ENCODE assay signal across 9 mouse cellular contexts in the genomic region with DNA sequence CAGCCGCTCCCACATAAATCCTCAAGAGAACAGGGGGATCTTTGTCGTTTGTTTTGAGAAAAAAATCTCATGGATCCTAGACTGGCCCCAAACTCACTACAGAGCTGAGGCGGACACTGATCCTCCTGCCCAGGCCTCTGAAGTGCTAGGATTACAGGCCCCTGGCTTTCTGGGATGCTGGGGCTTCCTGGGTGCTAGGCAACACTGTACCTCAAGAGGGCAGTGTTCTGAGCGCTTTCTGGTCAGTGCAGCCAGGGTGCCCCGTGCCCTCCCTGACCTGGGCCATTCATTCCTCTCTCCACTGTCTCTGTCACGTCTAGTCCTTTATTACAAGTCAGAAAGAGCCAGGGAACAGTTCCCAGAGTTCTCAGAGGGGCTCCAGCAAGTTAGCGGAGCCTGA. TPM values are rescaled to one million over a fixed set of nuclear protein-coding genes. Genes with fewer than 3 reads are reported as not detected.
DNase-seq lines count a peak whose midpoint lies in the region; ATAC-seq and TF ChIP-seq lines count a peak whose summit lies in the region.
"Had no signal": no experiment of that assay in that cellular context is flagged by ENCODE, and none has a peak within 500 bp of the region (broad histone marks: within the 10 kb centered on the region; RNA-seq: fewer than 3 reads in every experiment).

No protein-coding gene starts in this region.

- no peaks in the 10 kb centered on the region for H3K9me3 ChIP-seq in limb, embryonic 13.5 days
- H3K9me3 ChIP-seq: limb, embryonic 15.5 days had no signal

- no peak overlapping the region for H3K9ac ChIP-seq in limb, embryonic 13.5 days
- H3K9ac ChIP-seq: limb, embryonic 15.5 days had no signal

- H3K27me3 ChIP-seq in limb, embryonic 13.5 days: no peaks in the 10 kb centered on the region
- H3K27me3 ChIP-seq: limb, embryonic 15.5 days had no signal

- 33% methylated on average over 7 of the region's 7 CpGs for WGBS in lung, adult 2 months
- WGBS in limb, embryonic 13.5 days: 28% methylated on average over 7 of the region's 7 CpGs
- 32% methylated on average over 7 of the region's 7 CpGs for WGBS in olfactory bulb, adult 2 months

- peak; percentile 71 for DNase-seq in adrenal gland, postnatal 10 days
- DNase-seq in adrenal gland, postnatal 25 days: no peak
- DNase-seq in lung, adult 2 months: peak; percentile 36
- no peak for DNase-seq in lung, adult 18-20 months

- peaks cover 24% of the 10 kb centered on the region for H3K36me3 ChIP-seq in limb, embryonic 13.5 days

- H3K4me3 ChIP-seq in lung, adult 2 months (replicated peaks; ENCODE audit: extremely low read depth, low read depth, low read length): no peak overlapping the region
- H3K4me3 ChIP-seq in limb, embryonic 13.5 days: no peak overlapping the region
- H3K4me3 ChIP-seq in olfactory bulb, adult 2 months (ENCODE audit: insufficient read depth, low read depth, low read length): no peak overlapping the region
- H3K4me3 ChIP-seq: limb, embryonic 15.5 days had no signal

- no peaks in the 10 kb centered on the region for H3K4me1 ChIP-seq in lung, adult 2 months (ENCODE audit: control insufficient read depth, insufficient read depth, low read length)
- H3K4me1 ChIP-seq in limb, embryonic 13.5 days: no peaks in the 10 kb centered on the region
- no peaks in the 10 kb centered on the region for H3K4me1 ChIP-seq in olfactory bulb, adult 2 months (ENCODE audit: control insufficient read depth, insufficient read depth, low read length)

- H3K4me2 ChIP-seq in limb, embryonic 13.5 days (replicated peaks): 0 out of 2 replicates have a peak overlapping the region, but pooled peaks have one; percentile 17
- H3K4me2 ChIP-seq: limb, embryonic 15.5 days had no signal

- peak; percentile 77 for TF ChIP-seq CTCF in lung, adult 2 months (IDR thresholded peaks at IDR 0.05; ENCODE audit: insufficient read depth, low read length)
- TF ChIP-seq CTCF in olfactory bulb, adult 2 months (IDR thresholded peaks at IDR 0.05; ENCODE audit: insufficient read depth, low read depth, low read length): peak; percentile 71

- no peak overlapping the region for H3K27ac ChIP-seq in limb, embryonic 13.5 days
- H3K27ac ChIP-seq in olfactory bulb, adult 2 months (ENCODE audit: insufficient read depth, low read depth, low read length): no peak overlapping the region
- H3K27ac ChIP-seq: limb, embryonic 15.5 days had no signal

- ATAC-seq in erythroid progenitor cell, adult 5-6 weeks (replicated peaks; ENCODE audit: low FRiP score, poor library complexity, severe bottlenecking): 0 out of 2 replicates have a peak, but pooled peaks have one; percentile 47
- no peak for ATAC-seq in limb, embryonic 13.5 days (ENCODE audit: low FRiP score, low read depth)
- no peak for ATAC-seq in activated CD4-positive, CD25-positive, alpha-beta regulatory T cell, adult 4 months

- TF ChIP-seq POLR2A in lung, adult 2 months (IDR thresholded peaks at IDR 0.05; ENCODE audit: borderline replicate concordance, extremely low read depth, low read depth, low read length): no peak
- no peak for TF ChIP-seq POLR2A in olfactory bulb, adult 2 months (IDR thresholded peaks at IDR 0.05; ENCODE audit: insufficient read depth, low read depth, low read length)

RNA-seq across cellular contexts. Expression of gene Pik3cd, which starts 9.6 kb away (rescaled TPM):
- 10 to 100 TPM in 1 of 2 experiments, 1 to 10 TPM in 1; 7.5 to 12.1 TPM for total RNA-seq in adrenal gland, postnatal 10 days (2021)
- total RNA-seq in adrenal gland, postnatal 25 days (2021): 2.0 and 4.4 TPM in 2 replicates
- 14.6 and 19.3 TPM in 2 replicates for polyA plus RNA-seq in lung, adult 2 months (2012; rRNA removed)
- 5.9 and 8.6 TPM in 2 replicates for total RNA-seq in erythroid progenitor cell, adult 5-6 weeks (2015; ENCODE audit: low replicate concordance)
- 7.8 and 16.3 TPM in 2 replicates for total RNA-seq in erythroid progenitor cell, adult 5-6 weeks (2017; ENCODE audit: low replicate concordance)
- 4.7 and 5.0 TPM in 2 replicates for polyA plus RNA-seq in limb, embryonic 13.5 days (2015; fragmentation: Nextera tagmentation; extraction: Ambion mirVana)
- not detected in 2 replicates for polyA plus RNA-seq in olfactory bulb, adult 2 months (2012; ENCODE audit: insufficient read depth, insufficient read length, low replicate concordance, missing spikeins)
- 100 to 1,000 TPM in 1 of 2 experiments, 10 to 100 TPM in 1; 80.6 to 129 TPM for polyA plus RNA-seq in activated CD4-positive, CD25-positive, alpha-beta regulatory T cell, adult 4 months (2017; shearing (Covaris generic))

RNA-seq across cellular contexts. Expression of gene Tmem201, which starts 25.9 kb away (rescaled TPM):
- total RNA-seq in adrenal gland, postnatal 10 days (2021): 10 to 100 TPM; 35.0 to 43.6 TPM
- 34.1 and 36.1 TPM in 2 replicates for total RNA-seq in adrenal gland, postnatal 25 days (2021)
- polyA plus RNA-seq in lung, adult 2 months (2012; rRNA removed): 34.0 TPM in 2 replicates
- total RNA-seq in erythroid progenitor cell, adult 5-6 weeks (2015; ENCODE audit: low replicate concordance): 1.8 and 2.5 TPM in 2 replicates
- total RNA-seq in erythroid progenitor cell, adult 5-6 weeks (2017; ENCODE audit: low replicate concordance): 0.53 and 1.7 TPM in 2 replicates
- polyA plus RNA-seq in limb, embryonic 13.5 days (2015; fragmentation: Nextera tagmentation; extraction: Ambion mirVana): 34.7 and 36.2 TPM in 2 replicates
- not detected in 2 replicates for polyA plus RNA-seq in olfactory bulb, adult 2 months (2012; ENCODE audit: insufficient read depth, insufficient read length, low replicate concordance, missing spikeins)
- polyA plus RNA-seq in activated CD4-positive, CD25-positive, alpha-beta regulatory T cell, adult 4 months (2017; shearing (Covaris generic)): 1 to 10 TPM; 3.0 to 6.8 TPM

Comparison
In these comparisons a context has a peak if more than half of its experiments do, and no peak if none do; other contexts are left out.
1. DNase-seq: peak in adrenal gland, postnatal 10 days (single experiment) and lung, adult 2 months (single experiment); none in adrenal gland, postnatal 25 days (single experiment) and lung, adult 18-20 months (0 of 2).